11 mouse cellular contexts compared by ENCODE assay signal in the genomic region with DNA sequence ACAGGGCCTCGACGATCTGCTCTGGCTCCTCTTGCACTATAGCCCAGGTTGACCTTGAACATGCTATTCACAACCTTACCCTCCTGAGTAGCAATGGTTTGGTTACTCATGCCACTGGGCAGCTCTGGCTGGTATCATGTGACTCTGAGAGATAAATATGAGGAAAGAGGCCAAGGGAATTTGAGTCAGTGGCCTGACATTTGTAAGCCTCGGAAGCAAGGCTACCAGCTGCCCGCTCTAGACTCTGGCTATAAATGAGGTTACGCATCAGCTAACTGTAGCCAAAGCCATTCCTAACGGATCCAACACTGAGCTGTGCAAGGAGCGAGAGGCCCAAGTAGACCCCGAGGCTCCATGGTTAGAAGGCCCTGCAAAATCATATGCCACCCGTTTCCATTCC. TPM values are rescaled to one million over a fixed set of nuclear protein-coding genes. Genes with fewer than 3 reads are reported as not detected.
DNase-seq lines count a peak whose midpoint lies in the region; ATAC-seq and TF ChIP-seq lines count a peak whose summit lies in the region.
"Had no signal": no experiment of that assay in that cellular context is flagged by ENCODE, and none has a peak within 500 bp of the region (broad histone marks: within the 10 kb centered on the region; RNA-seq: fewer than 3 reads in every experiment).

No protein-coding gene starts in this region.

- no peak for TF ChIP-seq CTCF in midbrain, postnatal 0 days (IDR thresholded peaks at IDR 0.05)

- H3K4me1 ChIP-seq in heart, embryonic 16.5 days (ENCODE audit: control insufficient read depth, insufficient read depth, low read length) = peaks cover 14% of the 10 kb centered on the region
- peaks cover 87% of the 10 kb centered on the region for H3K4me1 ChIP-seq in megakaryocyte, embryonic 14.5 days
- peaks cover 5% of the 10 kb centered on the region; the same call in 1 of the 2 replicates for H3K4me1 ChIP-seq in midbrain, postnatal 0 days (ENCODE audit: insufficient read depth, low read length)

- H3K27me3 ChIP-seq in heart, embryonic 16.5 days (ENCODE audit: control insufficient read depth, insufficient read depth, low read length) = no peaks in the 10 kb centered on the region
- no peaks in the 10 kb centered on the region for H3K27me3 ChIP-seq in megakaryocyte, embryonic 14.5 days (replicated peaks)
- no peaks in the 10 kb centered on the region for H3K27me3 ChIP-seq in midbrain, postnatal 0 days (ENCODE audit: insufficient read depth, low read length)
- H3K27me3 ChIP-seq: limb, embryonic 15.5 days had no signal

- no peak overlapping the region for H3K4me3 ChIP-seq in heart, embryonic 16.5 days (ENCODE audit: low read length)
- H3K4me3 ChIP-seq in megakaryocyte, embryonic 14.5 days (replicated peaks) = peak overlapping the region; percentile 35
- H3K4me3 ChIP-seq in midbrain, postnatal 0 days (ENCODE audit: low read depth, low read length) = no peak overlapping the region
- H3K4me3 ChIP-seq: limb, embryonic 15.5 days had no signal

- WGBS in heart, embryonic 16.5 days = 73% methylated on average over 9 of the region's 9 CpGs
- 87% methylated on average over 9 of the region's 9 CpGs for WGBS in midbrain, postnatal 0 days

- intact Hi-C loops in heart, postnatal 14 days (cut with DNase I) = no loop called here
- intact Hi-C loops in left cerebral cortex, postnatal 25 days (cut with DNase I) = no loop called here

- peak; percentile 17; the same call in 1 of the 2 replicates for ATAC-seq in heart, embryonic 16.5 days (replicated peaks; ENCODE audit: extremely low read depth, insufficient read depth, low FRiP score)
- no peak for ATAC-seq in megakaryocyte, adult 5-6 weeks (ENCODE audit: poor library complexity, severe bottlenecking)
- no peak for ATAC-seq in midbrain, postnatal 0 days (ENCODE audit: low FRiP score)
- ATAC-seq in granulocyte monocyte progenitor cell, adult 5-6 weeks (replicated peaks; ENCODE audit: poor library complexity, severe bottlenecking) = no peak

- H3K27ac ChIP-seq in heart, embryonic 16.5 days (ENCODE audit: low read length) = no peak overlapping the region
- H3K27ac ChIP-seq in midbrain, postnatal 0 days (ENCODE audit: low read depth, low read length) = peak overlapping the region; percentile 51
- H3K27ac ChIP-seq: limb, embryonic 15.5 days had no signal

- no peaks in the 10 kb centered on the region for H3K9me3 ChIP-seq in heart, embryonic 16.5 days (replicated peaks; ENCODE audit: control insufficient read depth, low read length)
- peaks cover 3% of the 10 kb centered on the region; the same call in 1 of the 2 replicates for H3K9me3 ChIP-seq in megakaryocyte, embryonic 14.5 days
- no peaks in the 10 kb centered on the region for H3K9me3 ChIP-seq in midbrain, postnatal 0 days (ENCODE audit: low read length)
- H3K9me3 ChIP-seq: limb, embryonic 15.5 days had no signal

- H3K4me2 ChIP-seq in heart, embryonic 16.5 days (ENCODE audit: low read depth, low read length) = no peak overlapping the region
- no peak overlapping the region for H3K4me2 ChIP-seq in midbrain, postnatal 0 days (ENCODE audit: low read depth, low read length, poor library complexity, severe bottlenecking)
- H3K4me2 ChIP-seq: limb, embryonic 15.5 days had no signal

- no peak for DNase-seq in heart, postnatal 14 days
- peak; percentile 68 to 76 for DNase-seq in adrenal gland, postnatal 36 days
- no peak for DNase-seq in midbrain, postnatal 0 days (ENCODE audit: low spot score)
- DNase-seq in left cerebral cortex, postnatal 25 days (ENCODE audit: low spot score in 2 of 2) = no peak
- DNase-seq: cerebellum, adult 11-12 months; right cerebral cortex, adult 18-20 months had no signal

- H3K9ac ChIP-seq in heart, embryonic 16.5 days (ENCODE audit: low read length) = no peak overlapping the region
- no peak overlapping the region for H3K9ac ChIP-seq in midbrain, postnatal 0 days (replicated peaks; ENCODE audit: low read length, poor library complexity, severe bottlenecking)
- H3K9ac ChIP-seq: limb, embryonic 15.5 days had no signal

- no peaks in the 10 kb centered on the region for H3K36me3 ChIP-seq in heart, embryonic 16.5 days (ENCODE audit: control insufficient read depth, insufficient read depth)
- H3K36me3 ChIP-seq in megakaryocyte, embryonic 14.5 days (replicated peaks; ENCODE audit: low read length) = peaks cover 3% of the 10 kb centered on the region
- no peaks in the 10 kb centered on the region for H3K36me3 ChIP-seq in midbrain, postnatal 0 days (ENCODE audit: insufficient read depth, low read length)
- H3K36me3 ChIP-seq: limb, embryonic 15.5 days had no signal

RNA-seq across cellular contexts. Expression of gene Cpeb4, which starts 49.5 kb away (rescaled TPM):
- polyA plus RNA-seq in heart, embryonic 16.5 days (2015; fragmentation: Nextera tagmentation; extraction: Ambion mirVana) = 5.9 and 7.3 TPM in 2 replicates
- total RNA-seq in heart, postnatal 14 days (2021) = 10 to 100 TPM; 82.8 to 94.9 TPM
- 3.9 and 4.8 TPM in 2 replicates for polyA plus RNA-seq in megakaryocyte, embryonic 14.5 days (2012; ENCODE audit: insufficient read depth, low replicate concordance)
- total RNA-seq in megakaryocyte, adult 5-6 weeks (2015) = 25.3 and 27.1 TPM in 2 replicates
- total RNA-seq in megakaryocyte, adult 5-6 weeks (2017) = 17.7 and 22.8 TPM in 2 replicates
- 100 to 1,000 TPM; 136 to 373 TPM for total RNA-seq in adrenal gland, postnatal 36 days (2021)
- 103 and 124 TPM in 2 replicates for total RNA-seq in midbrain, postnatal 0 days (2014; rRNA removed)
- 16.9 and 19.1 TPM in 2 replicates for polyA plus RNA-seq in midbrain, postnatal 0 days (2015; fragmentation: Nextera tagmentation; extraction: Ambion mirVana)
- 4.3 and 9.2 TPM in 2 replicates for total RNA-seq in granulocyte monocyte progenitor cell, adult 5-6 weeks (2014; fragmentation: Nextera tagmentation)
- total RNA-seq in granulocyte monocyte progenitor cell, adult 5-6 weeks (2017) = 6.7 and 7.6 TPM in 2 replicates
- 100 to 1,000 TPM; 157 to 160 TPM for total RNA-seq in left cerebral cortex, postnatal 25 days (2021)

Comparison
In these comparisons a context has a peak if more than half of its experiments do, and no peak if none do; other contexts are left out.
1. DNase-seq: peak in adrenal gland, postnatal 36 days (2 of 2); none in heart, postnatal 14 days (0 of 2), midbrain, postnatal 0 days (single experiment) and left cerebral cortex, postnatal 25 days (0 of 2).